Mouse (Mus musculus) layer of hippocampus, adult 9-10 months (tissue): ENCODE data around the gene Gins2.

Source experiments
- DNase-seq: peaks from one replicate; pipeline ENCODE4 v3.0.0; 2022; ENCODE audit warnings: low spot score

Gene Gins2

GRCm38 (mm10) chr8:120602672-120603071 lies 13.6 kb upstream of the Gins2 start:
- DNase-seq = no peak

- DNase-seq = peak; percentile 87
Measured at GRCm38 (mm10) chr8:120599504-120599903, 10.4 kb upstream of the Gins2 start.

- DNase-seq = peak; percentile 69
Measured at GRCm38 (mm10) chr8:120598579-120598978, 9.5 kb upstream of the Gins2 start.

GRCm38 (mm10) chr8:120595963-120596362 lies 6.9 kb upstream of the Gins2 start:
- no peak for DNase-seq

GRCm38 (mm10) chr8:120594571-120594970 lies 5.5 kb upstream of the Gins2 start:
- DNase-seq = no peak

- DNase-seq = no peak
Measured at GRCm38 (mm10) chr8:120591587-120592292, 2.6 kb upstream of the Gins2 start.

GRCm38 (mm10) chr8:120589921-120590320 lies 817 bp upstream of the Gins2 start:
- no peak for DNase-seq

- DNase-seq = no peak
Measured at GRCm38 (mm10) chr8:120585521-120585920, 3.6 kb downstream of the Gins2 start.

GRCm38 (mm10) chr8:120581811-120582210 lies 7.3 kb downstream of the Gins2 start:
- DNase-seq = no peak

- DNase-seq = no peak
Measured at GRCm38 (mm10) chr8:120581329-120581728, 7.8 kb downstream of the Gins2 start.

- no peak for DNase-seq
Measured at GRCm38 (mm10) chr8:120580336-120581000, 8.6 kb downstream of the Gins2 start.

GRCm38 (mm10) chr8:120577821-120578220 lies 11.3 kb downstream of the Gins2 start:
- no peak for DNase-seq

GRCm38 (mm10) chr8:120575801-120576200 lies 13.3 kb downstream of the Gins2 start:
- no peak for DNase-seq

GRCm38 (mm10) chr8:120574941-120575340 lies 14.2 kb downstream of the Gins2 start:
- no peak for DNase-seq

GRCm38 (mm10) chr8:120573866-120574265 lies 15.2 kb downstream of the Gins2 start:
- no peak for DNase-seq

GRCm38 (mm10) chr8:120572534-120572933 lies 16.6 kb downstream of the Gins2 start:
- DNase-seq = no peak

GRCm38 (mm10) chr8:120571561-120571960 lies 17.5 kb downstream of the Gins2 start:
- DNase-seq = no peak

GRCm38 (mm10) chr8:120569939-120570715 lies 19.0 kb downstream of the Gins2 start:
- DNase-seq = no peak

GRCm38 (mm10) chr8:120569123-120569522 lies 20.0 kb downstream of the Gins2 start:
- DNase-seq = no peak

- no peak for DNase-seq
Measured at GRCm38 (mm10) chr8:120568164-120568798, 20.8 kb downstream of the Gins2 start.

GRCm38 (mm10) chr8:120567731-120568130 lies 21.4 kb downstream of the Gins2 start:
- DNase-seq = no peak

GRCm38 (mm10) chr8:120566681-120567080 lies 22.4 kb downstream of the Gins2 start:
- DNase-seq = no peak
